Mouse (Mus musculus) CH12.LX (cell line): ENCODE data around the gene Uba52. TPM values are rescaled to one million over a fixed set of nuclear protein-coding genes. Genes with fewer than 3 reads are reported as not detected.

Experiments
- DNase-seq: peaks from one replicate; pipeline ENCODE4 v3.0.0-alpha.2; 2013; ENCODE audit errors: extremely low read depth
- H3K27ac ChIP-seq: 2 replicates; pipeline ENCODE4 v1.5.1; 2012; ENCODE audit warnings: low read depth, mild to moderate bottlenecking, control low read depth, moderate library complexity; ENCODE audit not compliant: insufficient read depth
- H3K27me3 ChIP-seq: replicated peaks from 2 replicates; pipeline ENCODE3; 2012; ENCODE audit warnings: inconsistent platforms
- H3K36me3 ChIP-seq, 2 experiments: replicated peaks in 1 of 2; 2 replicates each; pipeline versions ENCODE3 to v1.6.1; 2012; ENCODE audit warnings: inconsistent platforms in 1 of 2, low read length in 1 of 2, mild to moderate bottlenecking in 1 of 2, mixed read lengths in 1 of 2, moderate library complexity in 1 of 2; ENCODE audit not compliant: control insufficient read depth in 1 of 2, insufficient read depth in 1 of 2
- H3K4me1 ChIP-seq, 2 experiments: 2 replicates each; pipeline ENCODE4 v1.6.1; 2012; ENCODE audit warnings: inconsistent platforms in 1 of 2, moderate library complexity in 1 of 2; ENCODE audit not compliant: insufficient read depth in 2 of 2, control insufficient read depth in 1 of 2
- H3K4me2 ChIP-seq: 2 replicates; pipeline ENCODE4 v1.6.1; 2012; ENCODE audit warnings: low read depth, mild to moderate bottlenecking, control low read depth; ENCODE audit not compliant: poor library complexity, insufficient read depth, severe bottlenecking
- H3K4me3 ChIP-seq, 3 experiments: fragments of 150-350 bp in 1 of 3; sonication (generic) in 1 of 3; replicated peaks in 1 of 3; 2 replicates each; pipeline versions ENCODE3 to v1.5.1; 2011 to 2012; ENCODE audit warnings: low read depth in 2 of 3, low read length in 2 of 3, mild to moderate bottlenecking in 2 of 3, moderate library complexity in 2 of 3, control low read depth in 1 of 3, improper control_type of control experiment in 1 of 3, inconsistent platforms in 1 of 3, mixed read lengths in 1 of 3; ENCODE audit not compliant: poor library complexity in 1 of 3
- H3K79me2 ChIP-seq: replicated peaks from 2 replicates; pipeline ENCODE4 v1.6.1; 2012; ENCODE audit warnings: mild to moderate bottlenecking, moderate library complexity; ENCODE audit not compliant: control insufficient read depth, poor library complexity, insufficient read depth, severe bottlenecking; ENCODE audit errors: extremely low read depth
- H3K9ac ChIP-seq: 2 replicates; pipeline ENCODE4 v1.6.1; 2012; ENCODE audit warnings: low read depth, mild to moderate bottlenecking, control low read depth, moderate library complexity; ENCODE audit not compliant: insufficient read depth
- H3K9me3 ChIP-seq: replicated peaks from 2 replicates; pipeline ENCODE3; 2012; ENCODE audit warnings: low read length, inconsistent platforms, mixed read lengths
- BHLHE40 ChIP-seq: IDR thresholded peaks from 2 replicates; pipeline ENCODE4 v1.6.1; 2011; ENCODE audit warnings: mild to moderate bottlenecking, low read depth, low read length, improper control_type of control experiment
- CHD1 ChIP-seq: IDR thresholded peaks from 2 replicates; pipeline ENCODE4 v1.6.1; 2012; ENCODE audit warnings: low read depth, low read length, improper control_type of control experiment, inconsistent platforms
- CTCF ChIP-seq, 2 experiments: IDR thresholded peaks in 1 of 2; conservative IDR thresholded peaks in 1 of 2; 2 replicates each; pipeline ENCODE4 v1.5.1; 2011 to 2012; ENCODE audit warnings: low read depth in 2 of 2, low read length in 2 of 2, improper control_type of control experiment in 1 of 2, inconsistent platforms in 1 of 2, mild to moderate bottlenecking in 1 of 2, moderate library complexity in 1 of 2
- ELF1 ChIP-seq: IDR thresholded peaks from 2 replicates; pipeline ENCODE4 v1.6.1; 2014; ENCODE audit warnings: low read depth, mild to moderate bottlenecking, inconsistent platforms, low read length, improper control_type of control experiment
- EP300 ChIP-seq: IDR thresholded peaks from 2 replicates; pipeline ENCODE4 v1.6.1; 2011; ENCODE audit warnings: low read length, improper control_type of control experiment
- ETS1 ChIP-seq: conservative IDR thresholded peaks from 2 replicates; pipeline ENCODE4 v1.6.1; 2012; ENCODE audit warnings: low read depth, mild to moderate bottlenecking, inconsistent platforms, low read length, improper control_type of control experiment, moderate library complexity
- GABPA ChIP-seq: IDR thresholded peaks from 2 replicates; pipeline ENCODE4 v1.6.1; 2012; ENCODE audit warnings: low read depth, low read length, improper control_type of control experiment, inconsistent platforms; ENCODE audit not compliant: insufficient replicate concordance
- IRF4 ChIP-seq: IDR thresholded peaks from 2 replicates; pipeline ENCODE4 v1.6.1; 2014; ENCODE audit warnings: low read depth, mild to moderate bottlenecking, inconsistent platforms, low read length, improper control_type of control experiment
- JUN ChIP-seq: IDR thresholded peaks from 2 replicates; pipeline ENCODE4 v1.6.1; 2011; ENCODE audit warnings: low read depth, mild to moderate bottlenecking, low read length, improper control_type of control experiment, moderate library complexity; ENCODE audit not compliant: insufficient read depth
- JUND ChIP-seq: conservative IDR thresholded peaks from 2 replicates; pipeline ENCODE4 v1.6.1; 2011; ENCODE audit warnings: low read depth, low read length, improper control_type of control experiment
- KAT2A ChIP-seq: IDR thresholded peaks from 2 replicates; pipeline ENCODE4 v1.6.1; 2012; ENCODE audit warnings: low read length, improper control_type of control experiment, inconsistent platforms; ENCODE audit not compliant: insufficient replicate concordance
- MAZ ChIP-seq: IDR thresholded peaks from 2 replicates; pipeline ENCODE4 v1.6.1; 2012; ENCODE audit warnings: low read depth, mild to moderate bottlenecking, inconsistent platforms, low read length, improper control_type of control experiment, moderate library complexity
- MXI1 ChIP-seq: IDR thresholded peaks from 2 replicates; pipeline ENCODE4 v1.6.1; 2011; ENCODE audit warnings: mild to moderate bottlenecking, low read depth, low read length, improper control_type of control experiment
- MYC ChIP-seq: IDR thresholded peaks from 2 replicates; pipeline ENCODE4 v1.6.1; 2011; ENCODE audit warnings: low read depth, mild to moderate bottlenecking, improper control_type of control experiment, low read length
- NELFE ChIP-seq: IDR thresholded peaks from 2 replicates; pipeline ENCODE4 v1.6.1; 2011; ENCODE audit warnings: low read depth, low read length, improper control_type of control experiment
- NRF1 ChIP-seq: IDR thresholded peaks from 2 replicates; pipeline ENCODE4 v1.6.1; 2014; ENCODE audit warnings: low read depth, mild to moderate bottlenecking, inconsistent platforms, low read length, improper control_type of control experiment, moderate library complexity
- PAX5 ChIP-seq: IDR thresholded peaks from 2 replicates; pipeline ENCODE4 v1.6.1; 2012; ENCODE audit warnings: low read length, inconsistent platforms, mixed read lengths
- POLR2AphosphoS2 ChIP-seq: IDR thresholded peaks from 2 replicates; pipeline ENCODE4 v1.6.1; 2011; ENCODE audit warnings: low read depth, low read length, improper control_type of control experiment
- RCOR1 ChIP-seq: conservative IDR thresholded peaks from 2 replicates; pipeline ENCODE4 v1.6.1; 2012; ENCODE audit warnings: low read depth, mild to moderate bottlenecking, inconsistent platforms, low read length, improper control_type of control experiment
- SIN3A ChIP-seq: IDR thresholded peaks from 2 replicates; pipeline ENCODE4 v1.6.1; 2012; ENCODE audit warnings: low read length, improper control_type of control experiment, inconsistent platforms
- SMC3 ChIP-seq: IDR thresholded peaks from 2 replicates; pipeline ENCODE4 v1.6.1; 2011; ENCODE audit warnings: low read depth, low read length, improper control_type of control experiment
- TBP ChIP-seq: conservative IDR thresholded peaks from 2 replicates; pipeline ENCODE4 v1.6.1; 2011; ENCODE audit warnings: low read depth, low read length, improper control_type of control experiment
- TCF12 ChIP-seq: IDR thresholded peaks from 2 replicates; pipeline ENCODE4 v1.6.1; 2014; ENCODE audit warnings: low read depth, mild to moderate bottlenecking, inconsistent platforms, low read length, improper control_type of control experiment
- UBTF ChIP-seq: IDR thresholded peaks from 2 replicates; pipeline ENCODE4 v1.6.1; 2012; ENCODE audit warnings: low read depth, mild to moderate bottlenecking, inconsistent platforms, low read length, improper control_type of control experiment, moderate library complexity
- USF1 ChIP-seq: IDR thresholded peaks from 2 replicates; pipeline ENCODE4 v1.6.1; 2014; ENCODE audit warnings: low read depth, mild to moderate bottlenecking, inconsistent platforms, low read length, improper control_type of control experiment
- USF2 ChIP-seq: conservative IDR thresholded peaks from 2 replicates; pipeline ENCODE4 v1.6.1; 2011; ENCODE audit warnings: low read depth, low read length, improper control_type of control experiment
- ZKSCAN1 ChIP-seq: IDR thresholded peaks from 2 replicates; pipeline ENCODE4 v1.6.1; 2012; ENCODE audit warnings: low read depth, inconsistent platforms, low read length, improper control_type of control experiment, borderline replicate concordance
- ZMIZ1 ChIP-seq: IDR thresholded peaks from 2 replicates; pipeline ENCODE4 v1.6.1; 2012; ENCODE audit warnings: low read depth, mild to moderate bottlenecking, inconsistent platforms, low read length, improper control_type of control experiment
- ZNF384 ChIP-seq: IDR thresholded peaks from 2 replicates; pipeline ENCODE4 v1.6.1; 2012; ENCODE audit warnings: low read depth, low read length, improper control_type of control experiment, inconsistent platforms
- dilution Hi-C: fragments of 300-500 bp; cut with MboI; formaldehyde crosslinking; loops from 2 replicates; pipeline ENCODE4 v1.14.3; 2020; ENCODE audit warnings: low sequenced_read_pairs; ENCODE audit not compliant: extremely low pct_unique_long_range_greater_than_20kb, extremely low pct_ligation_motif_present
- in situ Hi-C: fragments of 300-500 bp; cut with MboI; formaldehyde crosslinking; loops from 3 replicates; pipeline ENCODE4 v1.14.3; 2019; ENCODE audit warnings: low sequenced_read_pairs, low pct_ligation_motif_present, low pct_unique_long_range_greater_than_20kb, mixed read lengths
- polyA plus RNA-seq: library from polyadenylated mRNA; unstranded; fragments of >175 nt; gene quantifications from 2 replicates; pipeline ENCODE4 v1.2.1, GENCODE M21; 2012; ENCODE audit warnings: low read depth; ENCODE audit not compliant: insufficient read length
- total RNA-seq, 2 experiments: library from RNA; depleted of rRNA; stranded (reverse); fragments of 300-350 nt in 1 of 2; fragments of >200 nt in 1 of 2; gene quantifications; 2 replicates each; pipeline ENCODE4 v1.2.3; 2012 to 2014

Uba52 gene
- total and polyA plus RNA-seq, 3 experiments = 1,181 to 3,341 (median 1,372) TPM

GRCm38 (mm10) chr8:70494416-70494945 is 16.1 kb downstream of the Uba52 start:
- Histone ChIP-seq H3K9me3 (no peaks in the 10 kb centered on the region), H3K27me3 (peaks cover 94% of the 10 kb centered on the region), H3K9ac (no peak overlapping the region), H3K4me2 (no peak overlapping the region), H3K79me2 (no peaks in the 10 kb centered on the region), H3K4me3 (no peak overlapping the region), H3K36me3 (no peaks in the 10 kb centered on the region), H3K4me1 (peaks cover 2 to 17% of the 10 kb centered on the region in 2 experiments; a peak in 3 of 4 replicates), H3K27ac (no peak overlapping the region)
- no peak for DNase-seq
- no peak for TF ChIP-seq POLR2AphosphoS2
- TF ChIP-seq ZMIZ1 = no peak
- TF ChIP-seq KAT2A = no peak
- TF ChIP-seq ZKSCAN1 = no peak
- TF ChIP-seq TBP = no peak
- no peak for TF ChIP-seq ETS1
- no peak for TF ChIP-seq ZNF384
- TF ChIP-seq BHLHE40 = no peak
- TF ChIP-seq NRF1 = no peak
- TF ChIP-seq CTCF (conservative IDR thresholded peaks at IDR 0.05 in 1 of 2, IDR thresholded peaks at IDR 0.05 in 1 of 2; ENCODE audit: low read depth in 2 of 2, low read length in 2 of 2) = no peak
- no peak for TF ChIP-seq JUN
- TF ChIP-seq MAZ = no peak
- TF ChIP-seq PAX5 = no peak
- no peak for TF ChIP-seq UBTF
- TF ChIP-seq IRF4 = no peak
- no peak for TF ChIP-seq SMC3
- dilution Hi-C loops = no loop called here
- in situ Hi-C loops = no loop called here

- TF ChIP-seq ZMIZ1 = no peak
- TF ChIP-seq SIN3A = no peak
- TF ChIP-seq ELF1 = no peak
- TF ChIP-seq JUND = no peak
- no peak for TF ChIP-seq MXI1
- no peak for TF ChIP-seq TCF12
- TF ChIP-seq EP300 = no peak
- no peak for TF ChIP-seq USF2
- TF ChIP-seq KAT2A = no peak
- no peak for TF ChIP-seq POLR2AphosphoS2
- no peak for TF ChIP-seq USF1
- TF ChIP-seq RCOR1 = no peak
- no peak for TF ChIP-seq MAZ
- TF ChIP-seq GABPA = no peak
- TF ChIP-seq CHD1 = no peak
- TF ChIP-seq MYC = no peak
- TF ChIP-seq NELFE = no peak
- no peak for TF ChIP-seq ETS1
- no peaks in the 10 kb centered on the region for H3K9me3 ChIP-seq
- H3K79me2 ChIP-seq = no peaks in the 10 kb centered on the region
- no peak overlapping the region for H3K27ac ChIP-seq
- in situ Hi-C loops (no loop called here), dilution Hi-C loops (no loop called here)
- H3K9ac ChIP-seq = no peak overlapping the region
- H3K4me2 ChIP-seq = no peak overlapping the region
- no peaks in the 10 kb centered on the region for H3K36me3 ChIP-seq
- no peak overlapping the region for H3K4me3 ChIP-seq
- peaks cover 95% of the 10 kb centered on the region for H3K27me3 ChIP-seq
- no peak for DNase-seq
- H3K4me1 ChIP-seq = peaks cover 2 to 16% of the 10 kb centered on the region in 2 experiments; a peak in 3 of 4 replicates
These were observed 16.7 kb downstream of the Uba52 start for GRCm38 (mm10) chr8:70493692-70494415.
